23 mouse cellular contexts compared by ENCODE assay signal in genomic region chr5:101646961-101647575, GRCm38 (mm10). TPM values are rescaled to one million over a fixed set of nuclear protein-coding genes. Genes with fewer than 3 reads are reported as not detected.
DNase-seq lines count a peak whose midpoint lies in the region; ATAC-seq and TF ChIP-seq lines count a peak whose summit lies in the region.
"Had no signal": no experiment of that assay in that cellular context is flagged by ENCODE, and none has a peak within 500 bp of the region (broad histone marks: within the 10 kb centered on the region; RNA-seq: fewer than 3 reads in every experiment).

No protein-coding gene starts in this region.

- intact Hi-C loops in heart, adult 2 months (cut with DNase I): no loop called here
- intact Hi-C loops in gastrocnemius, postnatal 36 days (cut with DNase I): no loop called here

- H3K36me3 ChIP-seq in heart, adult 2 months (ENCODE audit: control insufficient read depth, insufficient read depth, low read length): no peaks in the 10 kb centered on the region
- no peaks in the 10 kb centered on the region for H3K36me3 ChIP-seq in intestine, embryonic 14.5 days (ENCODE audit: control insufficient read depth, insufficient read depth, low read length)
- H3K36me3 ChIP-seq in intestine, embryonic 16.5 days (ENCODE audit: control insufficient read depth, insufficient read depth, low read length): no peaks in the 10 kb centered on the region
- H3K36me3 ChIP-seq in limb, embryonic 11.5 days (ENCODE audit: control insufficient read depth, insufficient read depth, low read length): no peaks in the 10 kb centered on the region
- H3K36me3 ChIP-seq: embryonic facial prominence, embryonic 13.5 days; heart, embryonic 10.5 days; hindbrain, embryonic 12.5 days had no signal

- no peak overlapping the region for H3K27ac ChIP-seq in heart, adult 2 months
- no peak overlapping the region for H3K27ac ChIP-seq in intestine, embryonic 14.5 days (ENCODE audit: low read depth)
- H3K27ac ChIP-seq in intestine, embryonic 16.5 days (ENCODE audit: low read length): no peak overlapping the region
- no peak overlapping the region for H3K27ac ChIP-seq in limb, embryonic 11.5 days (replicated peaks; ENCODE audit: low read depth, low read length)
- H3K27ac ChIP-seq: embryonic facial prominence, embryonic 13.5 days; forebrain, embryonic 13.5 days; heart, embryonic 10.5 days; hindbrain, embryonic 12.5 days had no signal

- no peak overlapping the region for H3K4me2 ChIP-seq in intestine, embryonic 14.5 days (ENCODE audit: low read length)
- no peak overlapping the region for H3K4me2 ChIP-seq in intestine, embryonic 16.5 days (ENCODE audit: low read depth, low read length)
- no peak overlapping the region for H3K4me2 ChIP-seq in limb, embryonic 11.5 days (ENCODE audit: low read depth, severe bottlenecking)
- H3K4me2 ChIP-seq: forebrain, embryonic 13.5 days had no signal

- H3K9me3 ChIP-seq in intestine, embryonic 14.5 days (ENCODE audit: control insufficient read depth, low read length): no peaks in the 10 kb centered on the region
- no peaks in the 10 kb centered on the region for H3K9me3 ChIP-seq in intestine, embryonic 16.5 days (ENCODE audit: control insufficient read depth, low read length)
- H3K9me3 ChIP-seq in limb, embryonic 11.5 days (ENCODE audit: control insufficient read depth, low read length): no peaks in the 10 kb centered on the region; the same call in 1 of the 2 replicates
- H3K9me3 ChIP-seq: embryonic facial prominence, embryonic 13.5 days; heart, embryonic 10.5 days had no signal

- no peak overlapping the region for H3K9ac ChIP-seq in heart, adult 2 months (ENCODE audit: low read depth, low read length)
- no peak overlapping the region for H3K9ac ChIP-seq in intestine, embryonic 14.5 days (ENCODE audit: low read length)
- no peak overlapping the region for H3K9ac ChIP-seq in intestine, embryonic 16.5 days (ENCODE audit: low read depth, low read length)
- no peak overlapping the region for H3K9ac ChIP-seq in limb, embryonic 11.5 days (ENCODE audit: low read length)
- H3K9ac ChIP-seq: embryonic facial prominence, embryonic 13.5 days; forebrain, embryonic 13.5 days; forebrain, postnatal 0 days; hindbrain, embryonic 12.5 days had no signal

- no peak overlapping the region for H3K4me3 ChIP-seq in heart, adult 2 months
- no peak overlapping the region for H3K4me3 ChIP-seq in intestine, embryonic 14.5 days (ENCODE audit: low read depth, low read length)
- H3K4me3 ChIP-seq in intestine, embryonic 16.5 days (ENCODE audit: low read length): no peak overlapping the region
- H3K4me3 ChIP-seq in limb, embryonic 11.5 days (ENCODE audit: low read depth, low read length): no peak overlapping the region
- H3K4me3 ChIP-seq: forebrain, embryonic 13.5 days; hindbrain, embryonic 12.5 days had no signal

- TF ChIP-seq CTCF in heart, adult 2 months (IDR thresholded peaks at IDR 0.05): no peak

- DNase-seq in heart, adult 11 months: peak; percentile 78
- DNase-seq in heart, adult 2 months: no peak
- peak; percentile 54 for DNase-seq in intestine, embryonic 14.5 days (ENCODE audit: low spot score)
- peak; percentile 42 for DNase-seq in limb, embryonic 11.5 days (ENCODE audit: low spot score)
- DNase-seq in gastrocnemius, postnatal 36 days: no peak
- DNase-seq: adrenal gland, postnatal 14 days; cerebellum, adult 11-12 months; cerebellum, adult 9-10 months; cerebellum, postnatal 36 days; forebrain, postnatal 0 days; gastrocnemius, postnatal 14 days had no signal

- no peak for TF ChIP-seq EP300 in heart, adult 2 months (IDR thresholded peaks at IDR 0.05; ENCODE audit: insufficient read depth, low read depth, low read length)

- no peaks in the 10 kb centered on the region for H3K79me2 ChIP-seq in heart, adult 2 months (replicated peaks; ENCODE audit: control insufficient read depth, insufficient read depth, low read length)

- no peak for ATAC-seq in intestine, embryonic 14.5 days (replicated peaks; ENCODE audit: low FRiP score, low TSS enrichment, low read depth)
- no peak for ATAC-seq in intestine, embryonic 16.5 days
- 0 out of 2 replicates have a peak, but pooled peaks have one; percentile 37 for ATAC-seq in limb, embryonic 11.5 days (ENCODE audit: insufficient number of reproducible peaks, low FRiP score, low TSS enrichment, low read depth)
- ATAC-seq: activated CD4-positive, CD25-positive, alpha-beta regulatory T cell, adult 4 months; forebrain, embryonic 13.5 days; intestine, postnatal 0 days; Patski had no signal

- H3K4me1 ChIP-seq in heart, adult 2 months (ENCODE audit: control insufficient read depth, insufficient read depth, low read length): no peaks in the 10 kb centered on the region
- no peaks in the 10 kb centered on the region for H3K4me1 ChIP-seq in intestine, embryonic 14.5 days (replicated peaks; ENCODE audit: control insufficient read depth, insufficient read depth, low read length)
- peaks cover 3% of the 10 kb centered on the region; the same call in 1 of the 2 replicates for H3K4me1 ChIP-seq in intestine, embryonic 16.5 days (ENCODE audit: control insufficient read depth, insufficient read depth, low read length)
- 0 out of 2 replicates have a peak, but pooled peaks cover 2% of the 10 kb centered on the region for H3K4me1 ChIP-seq in limb, embryonic 11.5 days (ENCODE audit: control insufficient read depth, insufficient read depth, low read length)
- H3K4me1 ChIP-seq: forebrain, embryonic 13.5 days had no signal

- TF ChIP-seq POLR2A in heart, adult 2 months (IDR thresholded peaks at IDR 0.05; ENCODE audit: insufficient read depth, low read depth, low read length): no peak

- 40% methylated on average over 20 of the region's 20 CpGs for WGBS in heart, adult 2 months
- WGBS in intestine, embryonic 14.5 days: 35% methylated on average over 20 of the region's 20 CpGs
- 34% methylated on average over 20 of the region's 20 CpGs for whole genome bisulfite sequencing in intestine, embryonic 16.5 days
- WGBS in limb, embryonic 11.5 days: 29% methylated on average over 20 of the region's 20 CpGs

- H3K27me3 ChIP-seq in heart, adult 2 months (ENCODE audit: control insufficient read depth, insufficient read depth, low read length): peaks cover 15% of the 10 kb centered on the region
- peaks cover 86% of the 10 kb centered on the region for H3K27me3 ChIP-seq in intestine, embryonic 14.5 days (replicated peaks; ENCODE audit: control insufficient read depth, insufficient read depth, low read length)
- peaks cover 41% of the 10 kb centered on the region for H3K27me3 ChIP-seq in intestine, embryonic 16.5 days (replicated peaks; ENCODE audit: control insufficient read depth, insufficient read depth, low read length)
- peaks cover 52% of the 10 kb centered on the region for H3K27me3 ChIP-seq in limb, embryonic 11.5 days (ENCODE audit: control insufficient read depth, insufficient read depth, low read length)
- H3K27me3 ChIP-seq: CH12.LX had no signal

RNA-seq across cellular contexts. Expression of gene Nkx6-1, which starts 17.7 kb away (rescaled TPM):
- under 1 TPM in 1 of 2 experiments, not detected in 1; 0.09 TPM for total RNA-seq in heart, adult 2 months (2021)
- 0.08 TPM in 1 of 2 replicates, not detected in the other for polyA plus RNA-seq in heart, adult 2 months (2012; rRNA removed)
- polyA plus RNA-seq in intestine, embryonic 14.5 days (2014; fragmentation: Nextera tagmentation; extraction: Ambion mirVana): 1.4 TPM in 1 of 2 replicates, not detected in the other
- 0.20 and 0.32 TPM in 2 replicates for polyA plus RNA-seq in intestine, embryonic 16.5 days (2015; fragmentation: Nextera tagmentation; extraction: Ambion mirVana)
- polyA plus RNA-seq in limb, embryonic 11.5 days (2014; fragmentation: Nextera tagmentation; extraction: Ambion mirVana): 0.11 TPM in 1 of 2 replicates, not detected in the other
- total RNA-seq in gastrocnemius, postnatal 36 days (2021): not detected
- total RNA-seq: adrenal gland, adult 18-20 months; adrenal gland, postnatal 14 days; CH12.LX; gastrocnemius, adult 18-20 months; gastrocnemius, postnatal 14 days; granulocyte monocyte progenitor cell, adult 5-6 weeks had no signal
- polyA plus RNA-seq: activated CD4-positive, CD25-positive, alpha-beta regulatory T cell, adult 4 months; intestine, postnatal 0 days; Patski had no signal

Comparison
In these comparisons a context has a peak if more than half of its experiments do, and no peak if none do; other contexts are left out.
1. DNase-seq: peak in heart, adult 11 months (single experiment), intestine, embryonic 14.5 days (single experiment) and limb, embryonic 11.5 days (single experiment); none in heart, adult 2 months (0 of 2) and gastrocnemius, postnatal 36 days (0 of 2).